Mouse (Mus musculus): ENCODE measurements at regions not wholly inside any gene's neighbourhood (a gene's known extent, or its start where the extent isn't known, plus 50 kb on each side); places are given as distances from the start of the nearest gene placed in this dataset.

GRCm38 (mm10) chr15:37166744-37167143, 159.2 kb upstream of the Zfp706 start:
- TF ChIP-seq CTCF (IDR thresholded peaks at IDR 0.05; ENCODE audit: low read depth) = no peak
- Histone ChIP-seq H3K4me3 (ENCODE audit: low read length) (no peak overlapping the region), H3K9me3 (ENCODE audit: low read length) (no peaks in the 10 kb centered on the region), H3K36me3 (ENCODE audit: insufficient read depth, low read length) (no peaks in the 10 kb centered on the region), H3K27ac (no peak overlapping the region), H3K4me1 (ENCODE audit: insufficient read depth, low read length) (no peaks in the 10 kb centered on the region), H3K27me3 (ENCODE audit: insufficient read depth, low read length) (no peaks in the 10 kb centered on the region), H3K4me2 (ENCODE audit: low read depth, low read length) (no peak overlapping the region), H3K9ac (replicated peaks; ENCODE audit: low read length) (no peak overlapping the region)
- no peak for DNase-seq (ENCODE audit: low spot score)
- 84% methylated on average over 3 of the region's 3 CpGs for WGBS
- no peak for ATAC-seq

GRCm38 (mm10) chr15:37165887-37166507, 158.4 kb upstream of the Zfp706 start:
- Histone ChIP-seq H3K36me3 (ENCODE audit: insufficient read depth, low read length) (no peaks in the 10 kb centered on the region), H3K4me1 (ENCODE audit: insufficient read depth, low read length) (no peaks in the 10 kb centered on the region), H3K4me2 (ENCODE audit: low read depth, low read length) (no peak overlapping the region), H3K27ac (no peak overlapping the region), H3K9ac (replicated peaks; ENCODE audit: low read length) (no peak overlapping the region), H3K9me3 (ENCODE audit: low read length) (no peaks in the 10 kb centered on the region), H3K4me3 (ENCODE audit: low read length) (no peak overlapping the region), H3K27me3 (ENCODE audit: insufficient read depth, low read length) (no peaks in the 10 kb centered on the region)
- no peak for TF ChIP-seq CTCF (IDR thresholded peaks at IDR 0.05; ENCODE audit: low read depth)
- WGBS = 36% methylated on average over 12 of the region's 12 CpGs
- ATAC-seq = no peak
- DNase-seq (ENCODE audit: low spot score) = peak; percentile 9

GRCm38 (mm10) chr15:37165216-37165615, 157.6 kb upstream of the Zfp706 start:
- no peak overlapping the region for H3K4me3 ChIP-seq (ENCODE audit: low read length)
- 48% methylated on average over 2 of the region's 2 CpGs for WGBS
- H3K9me3 ChIP-seq (ENCODE audit: low read length) = no peaks in the 10 kb centered on the region
- ATAC-seq (no peak), DNase-seq (ENCODE audit: low spot score) (no peak)
- no peak for TF ChIP-seq CTCF (IDR thresholded peaks at IDR 0.05; ENCODE audit: low read depth)
- H3K4me1 ChIP-seq (ENCODE audit: insufficient read depth, low read length) = no peaks in the 10 kb centered on the region
- no peaks in the 10 kb centered on the region for H3K27me3 ChIP-seq (ENCODE audit: insufficient read depth, low read length)
- H3K4me2 ChIP-seq (ENCODE audit: low read depth, low read length) = no peak overlapping the region
- no peak overlapping the region for H3K9ac ChIP-seq (replicated peaks; ENCODE audit: low read length)
- H3K27ac ChIP-seq = no peak overlapping the region
- no peaks in the 10 kb centered on the region for H3K36me3 ChIP-seq (ENCODE audit: insufficient read depth, low read length)

GRCm38 (mm10) chr15:37164191-37165135, 156.9 kb upstream of the Zfp706 start:
- Histone ChIP-seq H3K9me3 (ENCODE audit: low read length) (no peaks in the 10 kb centered on the region), H3K4me1 (ENCODE audit: insufficient read depth, low read length) (no peaks in the 10 kb centered on the region), H3K4me2 (ENCODE audit: low read depth, low read length) (no peak overlapping the region), H3K9ac (replicated peaks; ENCODE audit: low read length) (no peak overlapping the region), H3K36me3 (ENCODE audit: insufficient read depth, low read length) (no peaks in the 10 kb centered on the region), H3K27ac (no peak overlapping the region), H3K4me3 (ENCODE audit: low read length) (no peak overlapping the region), H3K27me3 (ENCODE audit: insufficient read depth, low read length) (no peaks in the 10 kb centered on the region)
- DNase-seq (ENCODE audit: low spot score) = no peak
- no peak for TF ChIP-seq CTCF (IDR thresholded peaks at IDR 0.05; ENCODE audit: low read depth)
- no peak for ATAC-seq
- 24% methylated on average over 15 of the region's 15 CpGs for WGBS

GRCm38 (mm10) chr15:37159956-37160355, 152.4 kb upstream of the Zfp706 start:
- no peak overlapping the region for H3K9ac ChIP-seq (replicated peaks; ENCODE audit: low read length)
- H3K27me3 ChIP-seq (ENCODE audit: insufficient read depth, low read length) = no peaks in the 10 kb centered on the region
- H3K9me3 ChIP-seq (ENCODE audit: low read length) = no peaks in the 10 kb centered on the region
- no peak overlapping the region for H3K4me2 ChIP-seq (ENCODE audit: low read depth, low read length)
- no peaks in the 10 kb centered on the region for H3K4me1 ChIP-seq (ENCODE audit: insufficient read depth, low read length)
- no peak for TF ChIP-seq CTCF (IDR thresholded peaks at IDR 0.05; ENCODE audit: low read depth)
- no peaks in the 10 kb centered on the region for H3K36me3 ChIP-seq (ENCODE audit: insufficient read depth, low read length)
- H3K27ac ChIP-seq = no peak overlapping the region
- DNase-seq (ENCODE audit: low spot score) (no peak), ATAC-seq (no peak)
- 75% methylated on average over 4 of the region's 4 CpGs for WGBS
- H3K4me3 ChIP-seq (ENCODE audit: low read length) = no peak overlapping the region

GRCm38 (mm10) chr15:37159349-37159748, 151.8 kb upstream of the Zfp706 start:
- DNase-seq (ENCODE audit: low spot score) (peak; percentile 37), ATAC-seq (peak; percentile 62; the same call in 1 of the 2 replicates)
- no peaks in the 10 kb centered on the region for H3K9me3 ChIP-seq (ENCODE audit: low read length)
- WGBS = 14% methylated on average over 4 of the region's 4 CpGs
- H3K27me3 ChIP-seq (ENCODE audit: insufficient read depth, low read length) = no peaks in the 10 kb centered on the region
- H3K36me3 ChIP-seq (ENCODE audit: insufficient read depth, low read length) = no peaks in the 10 kb centered on the region
- H3K4me3 ChIP-seq (ENCODE audit: low read length) = no peak overlapping the region
- no peak for TF ChIP-seq CTCF (IDR thresholded peaks at IDR 0.05; ENCODE audit: low read depth)
- no peaks in the 10 kb centered on the region for H3K4me1 ChIP-seq (ENCODE audit: insufficient read depth, low read length)
- no peak overlapping the region for H3K9ac ChIP-seq (replicated peaks; ENCODE audit: low read length)
- H3K27ac ChIP-seq = no peak overlapping the region
- no peak overlapping the region for H3K4me2 ChIP-seq (ENCODE audit: low read depth, low read length)

GRCm38 (mm10) chr15:37157386-37157785, 149.8 kb upstream of the Zfp706 start:
- Histone ChIP-seq H3K36me3 (ENCODE audit: insufficient read depth, low read length) (no peaks in the 10 kb centered on the region), H3K4me1 (ENCODE audit: insufficient read depth, low read length) (no peaks in the 10 kb centered on the region), H3K9ac (replicated peaks; ENCODE audit: low read length) (no peak overlapping the region), H3K27me3 (ENCODE audit: insufficient read depth, low read length) (no peaks in the 10 kb centered on the region), H3K27ac (no peak overlapping the region), H3K4me3 (ENCODE audit: low read length) (no peak overlapping the region), H3K4me2 (ENCODE audit: low read depth, low read length) (no peak overlapping the region), H3K9me3 (ENCODE audit: low read length) (no peaks in the 10 kb centered on the region)
- ATAC-seq (no peak), DNase-seq (ENCODE audit: low spot score) (no peak)
- no peak for TF ChIP-seq CTCF (IDR thresholded peaks at IDR 0.05; ENCODE audit: low read depth)
- 55% methylated on average over 4 of the region's 4 CpGs for WGBS
